Mouse (Mus musculus): ENCODE measurements at regions not wholly inside any gene's neighbourhood (a gene's known extent, or its start where the extent isn't known, plus 50 kb on each side); places are given as distances from the start of the nearest gene placed in this dataset.

DNA sequence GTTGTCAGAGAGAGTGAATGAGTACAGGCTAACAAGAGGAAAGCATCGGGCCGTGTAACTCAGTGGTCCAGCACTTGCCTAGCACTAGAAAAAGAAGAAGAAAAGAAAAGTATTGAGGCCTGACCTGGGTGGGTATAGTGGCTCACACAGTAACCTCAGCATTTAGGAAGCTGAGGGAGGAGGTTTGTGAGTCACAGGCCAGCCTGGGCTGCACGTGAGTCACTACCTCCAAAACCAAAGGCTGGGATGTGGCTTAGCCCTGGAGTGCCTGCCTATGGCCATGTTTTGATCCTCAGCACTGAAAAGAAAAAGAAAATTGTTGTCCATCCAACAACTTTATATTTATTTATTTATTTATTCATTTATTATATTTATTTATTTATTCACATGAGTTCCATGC is 51.2 kb upstream of the Kcnk12 start:
- no peak overlapping the region for H3K4me2 ChIP-seq (ENCODE audit: low read depth, severe bottlenecking)
- no peak overlapping the region for H3K9ac ChIP-seq (ENCODE audit: low read length)
- ATAC-seq (ENCODE audit: insufficient number of reproducible peaks, low FRiP score, low TSS enrichment, low read depth) (no peak), DNase-seq (ENCODE audit: low spot score) (no peak)
- no peaks in the 10 kb centered on the region for H3K27me3 ChIP-seq (ENCODE audit: control insufficient read depth, insufficient read depth, low read length)
- H3K36me3 ChIP-seq (ENCODE audit: control insufficient read depth, insufficient read depth, low read length), result no peaks in the 10 kb centered on the region
- no peak overlapping the region for H3K4me3 ChIP-seq (ENCODE audit: low read depth, low read length)
- H3K27ac ChIP-seq (replicated peaks; ENCODE audit: low read depth, low read length), result no peak overlapping the region
- no peaks in the 10 kb centered on the region for H3K4me1 ChIP-seq (ENCODE audit: control insufficient read depth, insufficient read depth, low read length)
- WGBS, result 82% methylated on average over 3 of the region's 3 CpGs
- H3K9me3 ChIP-seq (ENCODE audit: control insufficient read depth, low read length), result no peaks in the 10 kb centered on the region
